Mouse (Mus musculus) adrenal gland, adult 18-20 months (tissue): ENCODE measurements at regions not wholly inside any gene's neighbourhood (a gene's known extent, or its start where the extent isn't known, plus 50 kb on each side); places are given as distances from the start of the nearest gene placed in this dataset.
A peak's percentile ranks its signal among the peaks of the same experiment; 100 is the strongest.

Source experiments
- DNase-seq, 2 experiments: peaks; one replicate each; pipeline ENCODE4 v3.0.0; 2021 to 2022; ENCODE audit warnings: low spot score in 2 of 2

GRCm38 (mm10) chr12:86830247-86830585, 54.4 kb downstream of the Irf2bpl start:
- no peak for DNase-seq

- no peak for DNase-seq
Observed at GRCm38 (mm10) chr12:86829581-86830246, 54.9 kb downstream of the Irf2bpl start.

- DNase-seq = no peak
Observed at GRCm38 (mm10) chr12:86827241-86827606, 57.4 kb downstream of the Irf2bpl start.

- DNase-seq = peak in 1 of 2 experiments; percentile 37
Observed at GRCm38 (mm10) chr12:86826420-86827240, 58.0 kb downstream of the Irf2bpl start.

GRCm38 (mm10) chr12:86825584-86826419, 58.8 kb downstream of the Irf2bpl start:
- peak; percentile 54 to 68 for DNase-seq

GRCm38 (mm10) chr12:86824860-86825583, 59.6 kb downstream of the Irf2bpl start:
- DNase-seq = peak; percentile 74 to 78

GRCm38 (mm10) chr12:86823855-86824589, 60.6 kb downstream of the Irf2bpl start:
- DNase-seq = peak; percentile 81 to 86

- no peak for DNase-seq
Observed at GRCm38 (mm10) chr12:86823488-86823854, 61.1 kb downstream of the Irf2bpl start.

GRCm38 (mm10) chr12:86821183-86821582, 63.4 kb downstream of the Irf2bpl start:
- DNase-seq = no peak

GRCm38 (mm10) chr12:86819568-86819967, 65.0 kb downstream of the Irf2bpl start:
- DNase-seq = no peak

GRCm38 (mm10) chr12:86819163-86819562, 65.4 kb downstream of the Irf2bpl start:
- no peak for DNase-seq

GRCm38 (mm10) chr12:86818201-86818600, 66.4 kb downstream of the Irf2bpl start:
- no peak for DNase-seq

GRCm38 (mm10) chr12:86816702-86817610, 67.6 kb downstream of the Irf2bpl start:
- DNase-seq = peak; percentile 80 to 86

GRCm38 (mm10) chr12:86816171-86816701, 68.4 kb downstream of the Irf2bpl start:
- no peak for DNase-seq

- no peak for DNase-seq
Observed at GRCm38 (mm10) chr12:86814740-86815139, 69.9 kb downstream of the Irf2bpl start.
